Mouse (Mus musculus) 416B (cell line): ENCODE measurements around the gene Sgpp1.
"Not testable (repeated sequence)": the region's sequence is repeated elsewhere in the genome, so short reads cannot be mapped to it uniquely, and the experiment has no call there.

ENCODE experiments used
- DNase-seq: peaks from one replicate; pipeline ENCODE4 v3.0.0; 2011; ENCODE audit warnings: low read depth

Gene Sgpp1

DNA sequence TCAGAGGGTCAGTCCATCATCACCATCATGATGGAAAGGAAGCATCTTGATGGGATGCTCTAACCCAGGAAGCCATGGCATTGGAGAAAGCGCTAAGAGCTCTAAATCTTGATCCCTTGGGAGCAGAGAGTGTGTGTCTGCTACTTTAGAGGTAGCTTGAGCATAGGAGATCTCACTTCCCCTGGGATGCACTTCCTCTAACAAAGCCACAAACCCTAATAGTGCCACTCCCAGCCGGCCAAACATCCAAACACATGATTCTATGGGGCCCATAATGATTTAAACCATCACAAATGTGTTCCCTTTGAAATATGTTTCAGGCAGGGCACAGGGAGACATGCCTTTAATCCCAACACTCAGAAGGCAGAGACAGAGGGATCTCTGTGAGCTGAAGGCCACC is 46.5 kb downstream of the Sgpp1 start:
- DNase-seq = no peak

DNA sequence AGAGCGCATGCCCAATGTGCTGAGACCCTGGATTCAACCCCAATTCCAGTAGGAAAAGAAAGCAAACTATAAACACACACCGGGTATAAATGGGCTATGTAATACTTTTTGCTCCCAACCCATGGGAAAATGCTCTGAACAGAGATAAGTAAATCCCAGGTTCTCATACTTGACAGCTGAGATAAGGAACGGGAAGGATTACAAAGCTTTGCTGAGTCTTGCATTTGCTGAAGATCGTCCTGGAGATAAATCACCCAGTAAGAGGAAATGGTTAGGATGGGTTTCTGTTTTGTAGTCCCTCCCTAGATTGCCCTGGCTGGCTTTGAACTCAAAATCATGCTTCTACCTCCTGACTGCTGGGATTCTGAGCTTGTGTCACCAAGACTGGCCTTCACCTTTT is 48.2 kb downstream of the Sgpp1 start:
- peak; percentile 62 for DNase-seq

DNA sequence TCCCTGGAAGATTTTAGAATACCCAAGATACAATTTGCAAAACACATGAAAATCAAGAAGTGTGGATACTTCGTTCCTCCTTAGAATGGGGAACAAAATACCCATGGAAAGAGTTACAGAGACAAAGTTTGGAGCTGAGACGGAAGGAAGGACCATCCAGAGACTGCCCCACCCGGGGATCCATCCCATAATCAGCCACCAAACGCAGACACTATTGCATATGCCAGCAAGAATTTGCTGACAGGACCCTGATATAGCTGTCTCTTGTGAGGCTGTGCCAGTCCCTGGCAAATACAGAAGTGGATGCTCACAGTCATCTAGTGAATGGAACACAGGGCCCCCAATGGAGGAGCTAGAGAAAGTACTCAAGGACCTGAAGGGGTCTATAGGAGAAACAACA is 51.5 kb downstream of the Sgpp1 start:
- not testable (repeated sequence) for DNase-seq

DNA sequence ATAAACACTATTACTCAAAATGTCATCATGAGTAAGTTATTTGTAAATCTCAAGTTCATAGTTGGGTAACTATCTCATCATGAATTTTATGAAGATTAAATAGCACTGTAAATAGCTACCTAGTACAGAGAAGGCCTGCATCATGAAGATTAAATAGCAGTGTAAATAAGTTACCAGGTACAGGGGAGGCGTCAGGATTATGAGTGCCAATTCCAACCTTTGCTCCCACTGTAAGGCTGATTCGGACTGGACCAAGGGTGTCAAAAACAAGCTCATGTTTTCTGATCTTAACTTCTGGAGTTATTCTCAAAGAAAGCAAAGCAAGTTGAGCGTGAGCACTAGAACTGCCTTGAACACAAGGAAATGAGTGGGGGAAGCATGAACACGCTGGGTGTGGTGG is 51.9 kb downstream of the Sgpp1 start:
- DNase-seq = no peak

DNA sequence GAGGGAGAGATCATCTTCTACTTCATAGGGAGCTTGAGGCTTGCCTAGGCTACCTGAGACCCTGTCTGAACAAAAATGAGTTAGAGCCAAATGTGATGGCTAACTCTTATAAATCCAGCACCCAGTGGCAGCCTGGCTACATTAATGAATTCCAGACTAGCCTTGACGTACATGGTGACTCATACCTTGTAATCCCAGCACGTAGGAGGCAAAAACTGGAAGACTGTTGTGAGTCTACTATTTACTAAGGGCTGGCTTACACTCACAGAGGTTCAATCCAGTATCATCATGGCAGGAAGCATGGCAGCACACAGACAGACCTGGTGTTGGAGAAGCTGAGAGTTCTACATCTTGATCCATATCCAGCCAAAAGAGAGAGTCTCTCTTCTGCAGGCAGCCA is 52.7 kb downstream of the Sgpp1 start:
- no peak for DNase-seq

DNA sequence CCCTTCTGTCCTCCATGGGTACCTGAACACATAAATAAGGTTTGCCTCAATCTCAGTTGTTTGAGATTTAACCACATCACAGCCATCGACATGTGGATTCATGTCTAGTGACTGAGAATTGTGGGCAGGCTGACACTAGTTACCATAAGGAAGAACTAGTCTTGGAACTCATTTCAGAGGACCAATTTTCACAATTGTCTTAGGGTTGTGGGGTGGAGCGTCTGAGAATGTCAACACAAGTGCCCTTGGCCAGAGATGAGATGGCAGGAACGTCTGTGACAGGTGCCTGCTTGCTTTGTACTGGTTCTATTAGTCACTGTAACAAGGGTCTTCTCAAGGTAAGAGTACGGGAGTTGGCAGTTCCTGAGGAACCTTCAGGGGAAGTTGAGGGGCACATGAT is 54.4 kb downstream of the Sgpp1 start:
- no peak for DNase-seq

DNA sequence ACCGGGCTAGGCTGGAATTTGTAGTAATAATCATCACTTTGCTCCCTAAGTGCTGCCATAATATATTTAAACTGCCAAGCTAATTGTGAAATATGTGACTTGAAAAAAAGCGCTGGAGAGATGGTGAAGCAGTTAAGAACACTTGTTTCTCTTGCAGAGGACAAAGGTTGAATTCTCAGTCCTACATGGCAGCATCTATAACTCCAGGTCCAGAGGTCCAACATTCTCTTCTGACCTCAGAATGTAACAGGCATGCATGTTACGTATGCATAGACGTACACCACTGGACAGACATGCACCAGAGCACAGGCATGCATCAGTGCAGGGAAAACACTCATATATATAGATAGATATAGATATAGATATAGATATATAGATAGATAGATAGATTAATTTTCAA is 57.1 kb downstream of the Sgpp1 start:
- DNase-seq = no peak

DNA sequence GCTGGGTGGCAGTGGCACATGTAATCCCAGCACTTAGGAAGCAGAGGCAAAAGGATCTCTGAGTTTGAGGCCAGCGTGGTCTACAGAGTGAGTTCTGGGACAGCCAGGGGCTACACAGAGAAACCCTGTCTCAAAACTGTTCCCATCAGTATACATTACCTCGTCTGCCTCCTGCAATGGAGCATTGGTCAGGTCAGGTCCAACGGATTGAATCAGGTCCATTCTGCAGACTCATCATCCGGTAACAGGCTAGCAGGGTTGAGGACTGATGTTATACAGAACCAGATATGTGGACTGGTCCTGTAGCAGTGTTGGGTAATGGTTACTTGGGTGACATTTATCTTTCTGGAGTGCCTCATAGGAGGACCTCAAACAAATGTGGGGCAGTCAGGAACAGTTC is 62.9 kb downstream of the Sgpp1 start:
- DNase-seq = no peak

DNA sequence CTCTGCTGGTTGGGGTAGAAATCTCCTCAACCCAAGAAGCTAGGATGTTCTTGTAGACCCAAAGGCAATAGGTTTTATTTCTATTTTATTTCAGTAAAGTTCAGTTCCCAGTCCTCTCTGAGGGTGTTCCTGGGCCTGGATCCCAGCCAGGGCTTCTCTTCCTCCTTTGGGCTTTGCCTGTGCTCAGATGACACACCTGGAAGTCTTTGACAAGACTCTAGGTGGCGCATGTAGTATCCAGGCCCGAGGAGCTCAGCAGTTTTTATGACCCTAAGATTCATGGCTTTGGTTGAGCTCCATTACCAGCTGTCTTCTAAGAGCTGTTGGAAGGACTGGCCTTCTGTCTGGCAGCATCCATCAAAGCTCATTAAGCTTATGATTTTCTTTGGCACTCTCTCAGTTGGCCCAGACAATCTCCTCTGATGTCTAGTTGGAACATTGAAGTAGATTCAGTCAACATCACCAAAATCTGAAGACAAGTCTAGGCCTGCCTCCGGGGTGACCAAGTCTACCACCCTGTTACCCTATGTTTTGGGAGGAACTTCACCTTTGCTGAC is 63.7 kb downstream of the Sgpp1 start:
- DNase-seq = peak; percentile 55

DNA sequence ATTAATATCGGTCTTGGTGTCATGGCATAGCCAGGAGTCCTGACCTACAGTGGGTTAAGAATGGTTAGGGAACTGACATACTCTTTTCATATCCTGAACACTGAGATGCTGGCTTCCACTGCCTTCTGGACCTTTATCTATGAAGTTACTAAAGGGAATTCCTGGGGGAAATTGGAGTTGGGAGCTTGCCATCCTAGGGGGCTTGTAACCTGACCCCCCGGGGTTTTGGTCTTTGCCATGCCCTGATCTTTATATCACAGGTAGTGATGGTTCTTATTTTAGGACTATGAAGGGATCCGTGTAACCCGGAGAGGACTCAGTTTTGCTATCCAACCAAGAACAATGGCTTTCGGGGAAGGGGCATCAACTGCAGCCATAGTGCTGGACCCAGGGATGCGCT is 64.9 kb downstream of the Sgpp1 start:
- no peak for DNase-seq

DNA sequence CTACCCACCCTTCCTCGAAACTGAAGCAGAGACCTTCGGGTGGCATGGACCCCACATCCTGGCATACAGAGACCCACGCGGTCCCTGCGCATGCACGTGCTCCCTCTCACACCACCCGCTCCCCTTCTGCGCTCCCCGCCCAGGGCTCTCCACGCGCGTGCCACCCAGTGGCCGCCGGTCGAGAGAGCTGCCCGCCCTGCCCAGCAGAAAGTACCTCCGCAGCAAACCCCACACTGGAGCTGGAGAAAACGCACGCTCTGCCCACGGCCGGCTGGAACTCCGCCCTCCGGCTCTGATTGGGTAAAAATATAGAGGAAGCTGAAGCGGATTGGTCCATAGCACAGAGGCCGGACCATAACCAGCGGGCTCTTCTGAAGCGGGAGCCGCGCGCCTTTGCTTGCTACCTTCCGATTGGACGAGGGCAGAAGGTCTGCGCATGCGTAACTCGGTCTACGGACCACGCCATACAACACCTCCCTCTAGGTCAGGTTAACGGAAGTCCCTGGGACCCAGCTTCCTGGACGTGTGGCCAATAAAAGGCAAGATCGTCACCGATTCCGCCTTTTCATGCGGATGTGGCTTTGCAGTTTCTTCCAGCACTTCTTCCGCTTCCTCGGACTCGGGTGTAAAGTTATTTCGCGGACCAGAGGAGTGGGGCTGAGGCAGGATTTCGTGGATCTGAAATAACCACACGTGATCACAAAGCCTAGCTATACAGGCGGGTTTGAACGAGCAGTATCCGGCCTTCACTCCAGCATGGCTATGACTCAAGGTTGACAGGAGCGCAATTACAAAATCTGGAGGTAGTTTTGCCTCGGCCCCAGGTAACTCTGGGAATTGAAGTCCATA is 66.0 kb downstream of the Sgpp1 start, which contains the start of gene Wdr89:
Gene Wdr89 (minus strand): TSS at position 280 of the 849 bp plus-strand sequence.
- DNase-seq = peak; percentile 100

DNA sequence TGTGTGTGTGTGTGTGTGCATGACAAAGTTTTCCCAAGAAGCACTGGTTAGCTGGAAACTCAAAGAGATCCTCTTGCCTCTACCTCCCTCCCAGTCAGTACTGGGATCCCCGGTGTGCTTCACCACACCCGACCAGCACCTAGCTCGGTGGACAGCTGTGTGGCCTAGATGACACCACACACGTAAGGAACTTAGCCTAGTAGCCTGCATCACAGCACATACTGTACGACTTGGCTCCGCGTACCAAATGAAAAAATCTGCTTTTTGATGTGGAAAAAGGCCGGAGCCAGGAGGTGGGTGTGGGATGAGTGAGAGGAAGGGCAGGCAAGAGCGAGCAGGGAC is 66.6 kb downstream of the Sgpp1 start:
- peak; percentile 77 for DNase-seq

DNA sequence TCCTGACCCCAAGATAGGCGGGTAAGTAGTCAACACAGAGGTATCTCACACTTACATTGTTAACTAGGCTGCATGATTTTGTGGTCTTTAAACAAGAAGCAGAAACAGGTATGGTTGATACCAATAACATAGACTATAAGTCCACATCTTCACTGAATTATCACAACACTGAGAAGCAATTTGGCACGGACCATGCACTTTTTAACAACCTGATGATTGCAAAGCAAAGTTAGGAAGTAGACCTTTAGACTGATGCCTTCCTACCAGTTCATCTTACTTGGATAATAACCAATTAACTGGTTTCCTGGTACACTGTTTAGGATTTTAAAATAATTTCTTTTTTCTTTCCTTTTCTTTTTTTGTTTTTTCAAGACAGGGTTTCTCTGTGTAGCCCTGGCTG is 67.3 kb downstream of the Sgpp1 start:
- DNase-seq = no peak

DNA sequence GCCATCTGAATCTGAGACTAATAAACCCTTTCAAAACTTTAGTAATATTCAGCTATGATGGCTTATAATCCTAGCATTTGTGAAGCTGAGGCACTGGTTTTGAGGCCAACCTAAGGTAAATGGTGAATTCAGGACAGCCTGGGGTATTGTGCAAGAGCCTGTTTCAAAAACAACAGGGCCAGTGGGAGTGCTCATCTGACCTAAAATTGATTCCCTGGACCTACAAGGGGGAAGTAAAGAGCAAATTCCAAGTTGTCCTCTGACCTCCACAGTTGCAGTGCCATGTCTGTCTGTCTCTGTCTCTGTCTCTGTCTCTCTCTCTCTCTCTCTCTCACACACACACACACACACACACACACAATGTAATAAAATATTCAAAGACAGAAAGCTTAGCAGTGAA is 68.6 kb downstream of the Sgpp1 start:
- no peak for DNase-seq

DNA sequence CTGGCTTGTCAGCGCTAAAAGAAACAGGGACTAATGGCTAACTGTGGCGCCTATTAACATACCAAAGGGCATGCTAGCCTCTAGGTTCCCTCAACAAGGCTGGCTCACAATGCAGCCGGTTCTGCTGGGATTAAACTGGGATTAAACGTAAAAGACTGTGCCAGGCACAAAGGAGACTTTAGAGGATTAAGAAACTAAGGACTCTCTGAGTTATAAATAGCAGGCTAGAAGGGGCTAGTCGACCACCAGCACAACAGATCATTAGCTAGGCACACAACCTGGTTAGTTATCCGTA is 71.1 kb downstream of the Sgpp1 start:
- no peak for DNase-seq
